Mouse (Mus musculus) kidney, embryonic 14.5 days (tissue): ENCODE results near the gene Sdc1. TPM values are rescaled to one million over a fixed set of nuclear protein-coding genes. Genes with fewer than 3 reads are reported as not detected.

Source experiments
- ATAC-seq: fragments of 200-750 bp; cut with Nextera tagmentation; 2 replicates; pipeline ENCODE4 v1.8.0; 2017; ENCODE audit warnings: moderate number of reproducible peaks, mild to moderate bottlenecking, moderate TSS enrichment, moderate library complexity; ENCODE audit not compliant: low FRiP score, low TSS enrichment
- H3K27ac ChIP-seq: fragments of 300-500 bp; sonication (generic); 2 replicates; pipeline ENCODE4 v1.5.1; 2014; ENCODE audit warnings: low read depth, mild to moderate bottlenecking, low read length, moderate library complexity, mixed read lengths
- H3K27me3 ChIP-seq: fragments of 300-500 bp; sonication (generic); 2 replicates; pipeline ENCODE4 v1.6.1; 2014; ENCODE audit warnings: mild to moderate bottlenecking, low read length; ENCODE audit not compliant: control insufficient read depth, insufficient read depth
- H3K36me3 ChIP-seq: fragments of 300-500 bp; sonication (generic); 2 replicates; pipeline ENCODE4 v1.6.1; 2014; ENCODE audit warnings: low read length, mixed read lengths; ENCODE audit not compliant: control insufficient read depth, insufficient read depth
- H3K4me1 ChIP-seq: fragments of 300-500 bp; sonication (generic); 2 replicates; pipeline ENCODE4 v1.6.1; 2014; ENCODE audit warnings: low read length, mixed read lengths; ENCODE audit not compliant: control insufficient read depth, insufficient read depth
- H3K4me2 ChIP-seq: fragments of 300-500 bp; sonication (generic); replicated peaks from 2 replicates; pipeline ENCODE4 v1.6.1; 2014; ENCODE audit warnings: low read depth, mild to moderate bottlenecking, low read length
- H3K4me3 ChIP-seq: fragments of 300-500 bp; sonication (generic); 2 replicates; pipeline ENCODE4 v1.5.1; 2014; ENCODE audit warnings: mild to moderate bottlenecking, low read length
- H3K9ac ChIP-seq: fragments of 300-500 bp; sonication (generic); 2 replicates; pipeline ENCODE4 v1.6.1; 2014; ENCODE audit warnings: low read depth, mild to moderate bottlenecking, low read length, moderate library complexity
- H3K9me3 ChIP-seq: fragments of 300-500 bp; sonication (generic); 2 replicates; pipeline ENCODE4 v1.6.1; 2016; ENCODE audit warnings: low read length; ENCODE audit not compliant: control insufficient read depth
- WGBS: fragments of 180-500 bp; shearing (Covaris S2); extraction: QIAGEN DNeasy Blood & Tissue Kit; methylation state at CpG from one replicate; pipeline ENCODE4 v1.1.7; 2014; 5-methylcytosine and 5-hydroxymethylcytosine counted together
- polyA plus RNA-seq: library from polyadenylated mRNA; unstranded; fragments of >200 nt; fragmentation: Nextera tagmentation; extraction: Ambion mirVana; gene quantifications from 2 replicates; pipeline ENCODE4 v1.2.1, GENCODE M21; 2014

The Sdc1 gene
- polyA plus RNA-seq, 1 experiment from 2014 or later = 57.3 TPM

- no peak for ATAC-seq
- no peaks in the 10 kb centered on the region for H3K27me3 ChIP-seq
- WGBS = 77% methylated on average over 7 of the region's 7 CpGs
Observed at GRCm38 (mm10) chr12:8761058-8761457, 10.1 kb upstream of the Sdc1 start.

DNA sequence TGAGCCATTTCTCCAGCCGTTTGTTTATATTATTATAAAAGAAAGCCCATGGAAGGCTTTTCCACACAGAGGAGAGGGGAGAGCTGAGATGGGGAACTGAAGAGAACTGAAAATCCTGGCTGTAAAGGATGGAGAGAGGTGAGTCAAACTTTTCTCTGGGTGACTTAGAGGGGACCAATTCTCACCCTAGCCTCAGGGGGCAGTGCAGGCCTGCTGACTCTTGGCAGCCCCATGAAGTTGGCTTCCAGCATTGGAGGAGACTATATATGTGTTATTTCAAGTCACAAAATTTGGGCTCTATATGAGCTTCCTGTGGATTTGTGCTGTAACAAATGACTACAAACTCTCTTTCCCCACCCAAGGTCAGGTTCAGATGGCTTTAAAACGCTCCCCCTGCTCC lies 8.5 kb upstream of the Sdc1 start:
- H3K36me3 ChIP-seq = no peaks in the 10 kb centered on the region
- H3K27ac ChIP-seq = no peak overlapping the region
- no peak for ATAC-seq
- H3K9ac ChIP-seq = no peak overlapping the region
- WGBS = 76% methylated on average over 2 of the region's 2 CpGs
- H3K27me3 ChIP-seq = no peaks in the 10 kb centered on the region
- H3K4me1 ChIP-seq = peaks cover 6% of the 10 kb centered on the region; the same call in 1 of the 2 replicates
- no peak overlapping the region for H3K4me3 ChIP-seq
- no peak overlapping the region for H3K4me2 ChIP-seq
- H3K9me3 ChIP-seq = peaks cover 6% of the 10 kb centered on the region; the same call in 1 of the 2 replicates

More at GRCm38 (mm10) chr12:8761058-8761457, 10.1 kb upstream of the Sdc1 start:
- peaks cover 7% of the 10 kb centered on the region; the same call in 1 of the 2 replicates for H3K9me3 ChIP-seq
- no peak overlapping the region for H3K27ac ChIP-seq
- no peak overlapping the region for H3K4me3 ChIP-seq
- H3K4me2 ChIP-seq = no peak overlapping the region
- peaks cover 5% of the 10 kb centered on the region; the same call in 1 of the 2 replicates for H3K36me3 ChIP-seq
- H3K4me1 ChIP-seq = peaks cover 6% of the 10 kb centered on the region; the same call in 1 of the 2 replicates
- H3K9ac ChIP-seq = no peak overlapping the region

DNA sequence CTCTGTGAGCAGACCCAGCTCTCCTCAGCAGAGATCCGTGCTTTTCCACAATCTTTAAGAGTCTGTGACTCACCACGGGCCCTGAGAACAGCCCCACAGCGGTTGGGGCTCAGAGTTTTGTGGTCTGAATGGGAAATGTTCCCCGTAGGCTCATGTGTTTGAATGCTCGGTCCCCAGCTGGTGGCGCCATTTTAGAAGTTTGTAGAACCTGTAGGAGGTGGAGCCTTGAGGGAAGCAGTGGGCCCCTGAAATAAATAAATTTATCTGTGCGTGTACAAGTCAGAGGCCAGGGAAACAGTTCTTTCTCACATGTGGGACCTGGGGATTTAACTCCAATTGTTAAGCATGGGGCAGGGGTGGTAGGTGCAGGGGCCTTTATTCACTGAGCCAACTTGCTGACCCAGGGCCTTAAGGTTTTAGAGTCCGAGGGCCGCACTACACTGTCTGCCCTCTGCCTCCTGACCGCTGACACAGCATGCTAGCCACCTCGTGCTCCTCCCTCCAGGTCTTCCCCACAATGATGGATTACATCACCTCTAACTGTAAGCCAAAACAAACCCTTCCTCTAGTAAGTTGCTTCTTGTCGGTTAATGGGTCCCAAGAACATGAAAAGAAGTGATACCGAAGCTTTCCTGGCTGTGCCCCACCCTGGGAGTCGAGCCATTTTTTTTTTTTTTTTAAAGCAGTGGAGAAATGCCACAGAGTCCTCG lies 6.7 kb upstream of the Sdc1 start:
- peaks cover 6% of the 10 kb centered on the region; the same call in 1 of the 2 replicates for H3K4me1 ChIP-seq
- H3K9ac ChIP-seq = no peak overlapping the region
- H3K4me3 ChIP-seq = no peak overlapping the region
- H3K4me2 ChIP-seq = no peak overlapping the region
- 75% methylated on average over 15 of the region's 15 CpGs for WGBS
- H3K9me3 ChIP-seq = no peaks in the 10 kb centered on the region
- no peaks in the 10 kb centered on the region for H3K27me3 ChIP-seq
- H3K36me3 ChIP-seq = no peaks in the 10 kb centered on the region
- H3K27ac ChIP-seq = no peak overlapping the region
- ATAC-seq = no peak

DNA sequence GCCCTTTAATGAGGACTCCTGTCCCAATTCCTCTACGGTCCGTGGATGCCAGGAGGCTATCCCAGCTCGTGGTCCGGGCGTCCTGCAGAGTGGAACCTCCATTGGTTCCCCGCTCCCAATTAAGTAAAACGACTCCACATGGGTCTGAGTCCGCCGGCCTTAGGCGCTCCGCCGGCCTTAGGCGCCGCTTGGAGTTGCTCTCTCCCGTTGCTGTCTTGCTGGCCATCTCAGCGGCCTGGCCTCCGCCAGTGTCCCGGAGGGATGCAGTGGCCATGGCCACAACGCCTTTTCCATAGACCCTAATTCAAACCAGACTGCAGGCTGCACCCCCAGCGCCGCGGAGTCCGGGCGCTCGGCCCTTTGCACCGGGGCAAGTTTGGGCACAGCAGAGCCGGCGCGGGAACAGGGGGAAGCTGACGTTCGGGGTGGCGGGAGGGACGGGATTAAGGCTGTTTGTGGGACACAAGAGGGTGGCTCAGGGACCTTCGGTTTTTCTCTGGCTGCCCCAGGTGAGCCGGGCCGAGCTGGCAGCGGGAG lies 789 bp downstream of the Sdc1 start:
- Histone ChIP-seq H3K27ac (peak overlapping the region; percentile 88), H3K9ac (peak overlapping the region; percentile 71), H3K9me3 (no peaks in the 10 kb centered on the region), H3K4me1 (peaks cover 12% of the 10 kb centered on the region; the same call in 1 of the 2 replicates), H3K36me3 (no peaks in the 10 kb centered on the region), H3K4me3 (peak overlapping the region; percentile 75), H3K4me2 (peak overlapping the region; percentile 97), H3K27me3 (no peaks in the 10 kb centered on the region)
- peak; percentile 28 for ATAC-seq
- under 1% methylated on average over 36 of the region's 37 CpGs for WGBS

DNA sequence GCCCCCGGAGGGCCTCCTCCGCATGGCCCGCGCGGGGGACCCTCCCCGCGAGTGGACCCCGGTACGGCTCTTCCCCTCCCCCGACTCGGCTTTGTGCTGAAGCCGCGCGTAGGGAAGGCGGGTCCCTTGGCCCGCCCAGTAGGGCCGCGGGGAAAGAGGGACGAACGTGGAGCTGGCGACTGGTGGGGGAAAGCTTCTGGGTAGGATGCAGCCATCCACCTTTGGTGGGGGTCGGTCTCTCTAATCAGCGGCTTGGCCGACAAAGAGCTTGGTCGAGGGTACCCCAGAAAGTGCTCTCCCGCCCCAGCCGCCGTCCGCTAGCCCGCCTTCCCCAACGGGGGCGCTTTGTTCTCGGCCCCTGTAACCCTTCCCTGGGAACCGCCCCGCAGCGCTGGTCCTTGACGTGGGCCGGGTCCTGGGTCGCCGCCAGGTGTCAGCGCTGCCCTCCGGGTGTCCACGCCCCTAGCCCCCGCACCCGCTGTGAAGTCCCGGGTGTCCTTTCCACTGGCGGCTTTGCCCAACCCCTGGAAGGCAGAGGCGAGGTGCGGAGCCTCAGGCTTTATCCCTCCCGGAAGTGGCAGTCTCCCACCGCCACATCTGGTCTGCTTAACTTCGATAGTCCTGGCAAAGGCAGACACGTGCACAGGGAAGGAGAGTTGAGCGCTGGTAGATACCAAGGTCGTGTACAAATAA lies 1.5 kb downstream of the Sdc1 start:
- Histone ChIP-seq H3K4me2 (peak overlapping the region; percentile 97), H3K27me3 (no peaks in the 10 kb centered on the region), H3K36me3 (no peaks in the 10 kb centered on the region), H3K27ac (peak overlapping the region; percentile 88), H3K9ac (peak overlapping the region; percentile 71), H3K9me3 (no peaks in the 10 kb centered on the region), H3K4me1 (peaks cover 12% of the 10 kb centered on the region; the same call in 1 of the 2 replicates), H3K4me3 (peak overlapping the region; percentile 75)
- peak; percentile 44 for ATAC-seq
- under 1% methylated on average over 52 of the region's 55 CpGs for WGBS

GRCm38 (mm10) chr12:8773336-8773735 lies 2.2 kb downstream of the Sdc1 start:
- ATAC-seq = no peak
- peak overlapping the region; percentile 71; the same call in 1 of the 2 replicates for H3K9ac ChIP-seq

GRCm38 (mm10) chr12:8774183-8774582 lies 3.1 kb downstream of the Sdc1 start:
- Histone ChIP-seq H3K36me3 (no peaks in the 10 kb centered on the region), H3K27ac (no peak overlapping the region), H3K9ac (0 out of 2 replicates have a peak overlapping the region, but pooled peaks have one; percentile 1), H3K27me3 (no peaks in the 10 kb centered on the region), H3K4me1 (peaks cover 12% of the 10 kb centered on the region; the same call in 1 of the 2 replicates), H3K9me3 (no peaks in the 10 kb centered on the region), H3K4me2 (no peak overlapping the region), H3K4me3 (no peak overlapping the region)
- ATAC-seq = no peak

More at GRCm38 (mm10) chr12:8773336-8773735, 2.2 kb downstream of the Sdc1 start:
- Histone ChIP-seq H3K4me2 (peak overlapping the region; percentile 97), H3K27me3 (no peaks in the 10 kb centered on the region), H3K4me3 (peak overlapping the region; percentile 75), H3K9me3 (no peaks in the 10 kb centered on the region), H3K36me3 (no peaks in the 10 kb centered on the region), H3K4me1 (peaks cover 12% of the 10 kb centered on the region; the same call in 1 of the 2 replicates), H3K27ac (no peak overlapping the region)
- WGBS = 21% methylated on average over 6 of the region's 6 CpGs

DNA sequence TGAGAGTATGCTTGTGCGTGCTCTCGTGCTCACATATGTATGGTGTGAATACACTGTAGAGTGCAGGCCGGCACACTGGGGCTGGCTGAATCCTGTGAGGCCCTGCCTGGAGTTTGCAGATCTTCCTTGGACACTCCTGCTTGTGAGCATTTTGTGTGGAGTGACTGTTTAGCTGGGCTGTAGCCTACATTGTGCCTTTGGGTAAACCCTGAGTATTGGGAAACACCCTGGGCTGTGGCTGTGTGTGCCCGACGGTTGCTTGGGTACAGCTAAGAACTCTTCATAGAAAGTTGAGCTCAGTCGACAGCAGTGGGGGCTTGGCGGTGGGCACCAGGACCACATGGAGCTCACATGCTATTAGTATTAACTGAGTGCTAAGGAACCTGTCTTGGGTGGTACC lies 5.1 kb downstream of the Sdc1 start:
- Histone ChIP-seq H3K9ac (no peak overlapping the region), H3K4me2 (no peak overlapping the region), H3K27me3 (no peaks in the 10 kb centered on the region), H3K4me3 (no peak overlapping the region), H3K27ac (no peak overlapping the region), H3K9me3 (no peaks in the 10 kb centered on the region), H3K36me3 (no peaks in the 10 kb centered on the region), H3K4me1 (peaks cover 18% of the 10 kb centered on the region; the same call in 1 of the 2 replicates)
- ATAC-seq = no peak
- 94% methylated on average over 7 of the region's 7 CpGs for WGBS
